Mouse (Mus musculus) embryonic fibroblast, embryonic 13.5 days (primary cell): Measurements from ENCODE around the gene Syn3. TPM values are rescaled to one million over a fixed set of nuclear protein-coding genes. Genes with fewer than 3 reads are reported as not detected.

ENCODE experiments used
- H3K27ac ChIP-seq: 2 replicates; pipeline ENCODE4 v1.5.1; 2012; ENCODE audit warnings: low read length, control low read depth, inconsistent platforms; ENCODE audit not compliant: insufficient read depth
- H3K4me1 ChIP-seq: 2 replicates; pipeline ENCODE4 v1.6.1; 2011; ENCODE audit warnings: low read length; ENCODE audit not compliant: control insufficient read depth, insufficient read depth
- H3K4me3 ChIP-seq: 2 replicates; pipeline ENCODE4 v1.5.1; 2011; ENCODE audit warnings: mild to moderate bottlenecking, control low read depth, low read length; ENCODE audit not compliant: insufficient read depth
- CTCF ChIP-seq: IDR thresholded peaks from 2 replicates; pipeline ENCODE4 v1.5.1; 2011; ENCODE audit warnings: mild to moderate bottlenecking, control low read depth, low read length, moderate library complexity, borderline replicate concordance; ENCODE audit not compliant: insufficient read depth
- POLR2A ChIP-seq: IDR thresholded peaks from 2 replicates; pipeline ENCODE4 v1.6.1; 2011; ENCODE audit warnings: low read depth, mild to moderate bottlenecking, control low read depth, low read length, moderate library complexity
- polyA plus RNA-seq: library from polyadenylated mRNA; stranded (reverse); fragments of >200 nt; gene quantifications from 2 replicates; pipeline ENCODE4 v1.2.4, GENCODE M21; 2011; ENCODE audit warnings: low read depth; ENCODE audit not compliant: missing spikeins, insufficient read length

Gene Syn3
- polyA plus RNA-seq, 1 experiment, result 1.4 TPM

DNA sequence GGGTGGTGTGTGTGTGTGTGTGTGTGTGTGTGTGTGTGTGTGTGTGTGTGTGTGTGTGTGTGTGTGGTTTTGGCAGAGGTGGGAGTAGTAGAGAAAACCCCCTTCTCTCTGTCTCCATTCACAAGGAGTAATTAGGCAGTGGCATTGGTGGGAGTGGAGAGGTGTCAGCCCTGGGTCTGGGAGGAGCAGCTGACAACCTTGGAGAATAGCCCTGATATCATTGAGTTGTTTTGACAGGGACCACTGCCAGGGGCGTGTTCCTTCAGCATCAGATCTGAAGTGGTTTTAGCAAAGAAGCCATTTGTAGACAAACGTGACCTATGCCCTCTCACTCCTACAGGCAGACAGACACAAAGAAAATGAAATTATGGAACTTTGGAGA, 195.2 kb downstream of the Syn3 start:
- Histone ChIP-seq H3K4me3 (no peak overlapping the region), H3K4me1 (peaks cover 10% of the 10 kb centered on the region; the same call in 1 of the 2 replicates), H3K27ac (no peak overlapping the region)
- TF ChIP-seq CTCF (no peak), POLR2A (no peak)

- peaks cover 10% of the 10 kb centered on the region; the same call in 1 of the 2 replicates for H3K4me1 ChIP-seq
- H3K4me3 ChIP-seq, result peak overlapping the region; percentile 71; the same call in 1 of the 2 replicates
- H3K27ac ChIP-seq, result 0 out of 2 replicates have a peak overlapping the region, but pooled peaks have one; percentile 72
- TF ChIP-seq POLR2A, result no peak
- peak; percentile 89 for TF ChIP-seq CTCF
Measured at GRCm38 (mm10) chr10:86302761-86303494, 195.8 kb downstream of the Syn3 start.

- Histone ChIP-seq H3K27ac (peak overlapping the region; percentile 72), H3K4me3 (peak overlapping the region; percentile 71), H3K4me1 (peaks cover 8% of the 10 kb centered on the region; the same call in 1 of the 2 replicates)
- TF ChIP-seq POLR2A (peak; percentile 17; the same call in 1 of the 2 replicates), CTCF (no peak)
Measured at GRCm38 (mm10) chr10:86302318-86302648, 196.4 kb downstream of the Syn3 start.

DNA sequence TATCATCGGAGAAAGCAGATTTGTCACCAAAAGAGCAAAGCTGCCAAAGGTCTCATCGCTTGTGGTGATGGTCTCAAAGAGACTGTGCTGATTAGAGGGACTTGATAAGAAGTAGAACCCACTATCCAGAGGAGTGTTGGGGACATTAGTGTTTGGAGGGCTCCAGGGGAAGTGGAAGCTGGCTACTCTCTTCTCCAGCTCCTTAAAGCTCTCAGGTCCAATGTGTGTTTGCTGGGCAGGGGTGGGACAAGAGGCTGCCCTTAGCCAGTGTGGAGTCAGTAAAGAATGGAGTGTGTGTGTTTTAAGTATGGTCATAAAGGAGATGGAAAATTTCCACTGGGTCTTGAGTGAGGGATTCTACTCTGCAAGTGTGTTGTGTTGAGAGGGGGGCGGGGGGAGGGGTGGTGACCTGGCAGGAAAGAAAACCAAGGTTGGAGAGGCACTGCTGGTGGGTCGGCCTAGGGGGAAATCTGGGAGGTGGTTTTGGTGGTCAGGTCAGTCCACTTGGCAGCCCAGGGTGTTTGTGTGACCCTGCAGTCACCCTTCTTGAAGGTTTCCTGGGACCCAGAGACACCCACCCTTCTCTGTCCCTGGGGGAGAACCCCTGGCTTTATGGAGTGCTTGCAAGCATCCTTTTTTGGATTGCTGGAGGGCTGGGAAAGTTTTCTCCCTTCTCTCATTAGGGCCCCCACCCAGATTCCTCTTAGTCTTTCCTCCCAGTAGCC, 196.9 kb downstream of the Syn3 start:
- Histone ChIP-seq H3K27ac (peak overlapping the region; percentile 72), H3K4me1 (peaks cover 3% of the 10 kb centered on the region; the same call in 1 of the 2 replicates)
- TF ChIP-seq CTCF, result no peak
- peak; percentile 46; the same call in 1 of the 2 replicates for TF ChIP-seq POLR2A

DNA sequence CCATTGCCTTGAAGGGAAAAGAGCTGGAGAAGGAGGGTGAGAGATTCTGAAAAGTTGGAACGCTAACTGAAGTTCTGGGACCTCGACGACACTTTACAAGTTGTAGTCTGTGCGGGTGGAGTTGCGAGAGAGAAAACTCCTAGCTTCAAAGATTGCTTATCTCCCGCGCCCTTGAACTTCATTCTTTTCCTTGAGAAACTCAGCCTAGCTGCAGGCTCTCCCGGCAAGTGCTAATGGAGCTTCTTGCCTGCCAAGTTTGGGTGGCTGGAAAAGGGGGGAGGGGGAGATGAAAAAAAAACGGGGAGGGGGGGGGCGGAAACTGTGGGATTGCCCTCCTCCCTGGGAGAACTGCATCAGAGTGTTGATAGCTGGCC, 197.6 kb downstream of the Syn3 start:
- TF ChIP-seq POLR2A (no peak), CTCF (no peak)
- Histone ChIP-seq H3K4me3 (peak overlapping the region; percentile 71), H3K4me1 (peaks cover 2% of the 10 kb centered on the region; the same call in 1 of the 2 replicates), H3K27ac (peak overlapping the region; percentile 72)

More for the DNA sequence above, 196.9 kb downstream of the Syn3 start:
- H3K4me3 ChIP-seq, result peak overlapping the region; percentile 71

DNA sequence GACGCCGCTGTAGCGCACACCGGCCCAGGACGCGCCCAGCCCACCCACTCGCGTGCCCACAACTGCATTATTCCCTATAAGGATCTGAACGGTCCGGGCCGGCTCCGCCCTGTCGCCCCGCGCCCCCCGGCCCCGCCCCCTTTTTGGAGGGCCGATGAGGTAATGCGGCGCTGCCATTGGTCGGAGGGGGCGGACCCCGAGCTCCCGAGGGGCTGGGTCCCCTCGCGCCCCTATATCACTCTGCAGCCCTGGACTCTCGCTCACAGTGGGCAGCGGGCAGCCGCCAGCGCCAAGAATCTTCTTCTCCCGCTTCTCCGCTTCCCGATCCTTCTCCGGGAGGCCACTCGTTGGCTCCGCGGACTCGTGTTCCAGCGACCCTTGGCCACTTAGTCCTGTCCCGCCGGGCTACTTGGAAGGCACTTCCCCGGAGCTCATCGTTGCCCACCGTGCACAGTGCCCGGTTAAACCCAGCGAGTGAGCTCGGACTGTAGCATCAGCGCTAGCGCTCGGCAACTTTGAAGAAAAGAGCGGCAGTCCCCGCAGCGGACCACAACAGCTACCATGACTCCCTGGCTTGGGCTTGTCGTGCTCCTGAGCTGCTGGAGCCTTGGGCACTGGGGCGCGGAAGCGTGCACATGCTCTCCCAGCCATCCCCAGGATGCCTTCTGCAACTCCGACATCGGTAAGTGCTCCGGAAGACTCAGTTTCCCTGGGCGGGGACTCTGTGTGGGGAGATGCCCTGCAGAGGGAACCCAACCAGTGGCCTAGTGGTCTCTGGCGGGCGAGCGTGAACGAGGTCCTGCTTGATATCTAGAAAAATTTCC, 198.2 kb downstream of the Syn3 start, which contains the start of gene Timp3:
Gene Timp3 (plus strand): TSS at position 80 of the 824 bp plus-strand sequence.
- Histone ChIP-seq H3K4me3 (peak within 1 kb of the TSS; percentile 71), H3K27ac (peak within 1 kb of the TSS; percentile 45), H3K4me1 (peaks cover 2% of the 10 kb centered on the region; the same call in 1 of the 2 replicates)
- TF ChIP-seq POLR2A (peak; percentile 99), CTCF (no peak)

- Histone ChIP-seq H3K4me1 (peaks cover 2% of the 10 kb centered on the region; the same call in 1 of the 2 replicates), H3K4me3 (no peak overlapping the region; the same call in 1 of the 2 replicates), H3K27ac (no peak overlapping the region)
- no peak for TF ChIP-seq CTCF
Measured at GRCm38 (mm10) chr10:86299795-86300194, 198.9 kb downstream of the Syn3 start.

DNA sequence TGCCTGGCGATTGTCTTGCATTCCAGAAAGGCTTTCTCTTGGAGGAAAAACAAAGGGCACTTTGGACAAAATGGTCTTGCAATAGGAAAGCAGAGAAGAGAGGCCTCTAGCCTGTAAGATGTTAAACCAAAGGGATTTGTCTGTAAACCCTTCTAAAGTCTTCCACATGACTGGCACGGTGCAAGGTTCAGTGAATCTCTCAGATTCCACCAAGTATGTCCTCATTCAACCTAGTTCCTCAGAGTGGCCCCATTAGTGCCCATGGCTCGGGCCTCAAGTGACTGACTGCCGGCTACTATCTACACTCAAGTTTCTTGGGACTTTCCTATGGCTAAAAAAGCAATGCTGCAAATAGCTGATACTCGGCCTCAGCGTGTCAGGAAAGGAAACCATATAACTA, 200.4 kb downstream of the Syn3 start:
- Histone ChIP-seq H3K4me3 (no peak overlapping the region), H3K27ac (no peak overlapping the region), H3K4me1 (no peaks in the 10 kb centered on the region)
- no peak for TF ChIP-seq CTCF
- TF ChIP-seq POLR2A, result no peak

DNA sequence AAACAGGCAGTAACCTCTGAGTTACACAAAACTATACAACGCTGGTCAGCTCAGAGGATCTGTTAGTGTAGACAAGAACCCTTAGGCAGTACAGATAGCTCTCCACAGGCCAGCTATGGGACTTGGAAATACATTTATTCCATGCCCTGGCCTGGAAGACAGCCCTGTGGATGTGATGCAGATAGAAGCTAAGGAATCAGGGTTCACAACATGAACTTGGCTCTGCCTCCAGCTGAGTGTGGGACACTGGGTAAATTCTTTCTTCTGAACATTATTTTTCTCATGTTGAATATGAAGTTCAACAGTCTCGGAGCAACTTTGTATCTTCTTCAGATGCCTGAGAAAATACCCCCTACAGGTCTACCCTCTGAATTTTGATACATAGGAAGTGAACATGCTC, 201.4 kb downstream of the Syn3 start:
- no peak overlapping the region for H3K4me3 ChIP-seq
- H3K27ac ChIP-seq, result no peak overlapping the region
- TF ChIP-seq POLR2A, result no peak
- TF ChIP-seq CTCF, result no peak
- no peaks in the 10 kb centered on the region for H3K4me1 ChIP-seq
